Mouse (Mus musculus): ENCODE measurements around the gene Gipc3. TPM values are rescaled to one million over a fixed set of nuclear protein-coding genes. Genes with fewer than 3 reads are reported as not detected.

Gipc3 gene
- polyA plus RNA-seq, 1 experiment = 0.01 TPM

DNA sequence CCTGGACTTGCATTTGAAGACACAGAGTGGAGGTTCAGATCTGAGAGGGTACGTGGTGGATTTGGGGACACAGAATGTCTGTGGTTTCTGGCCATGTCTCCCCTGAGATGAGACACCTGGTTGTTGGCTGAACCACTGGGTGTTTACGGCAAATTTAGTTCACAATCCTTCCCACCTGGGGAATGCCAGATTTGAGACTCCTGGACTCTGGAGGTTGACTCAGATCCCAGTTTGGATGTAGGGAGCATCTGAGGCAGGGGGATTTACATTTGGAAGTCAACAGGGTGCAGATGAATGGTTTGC lies 34.2 kb upstream of the Gipc3 start:
- peaks cover 68% of the 10 kb centered on the region for H3K36me3 ChIP-seq (ENCODE audit: control insufficient read depth)
- peak overlapping the region; percentile 90 for H3K4me3 ChIP-seq (replicated peaks)
- H3K9me3 ChIP-seq (ENCODE audit: control insufficient read depth, low read length) = no peaks in the 10 kb centered on the region
- H3K27me3 ChIP-seq (ENCODE audit: control insufficient read depth) = no peaks in the 10 kb centered on the region
- peaks cover 85% of the 10 kb centered on the region for H3K4me1 ChIP-seq (ENCODE audit: control insufficient read depth)
- no peak for TF ChIP-seq GATA1 (IDR thresholded peaks at IDR 0.05; ENCODE audit: low read length)

DNA sequence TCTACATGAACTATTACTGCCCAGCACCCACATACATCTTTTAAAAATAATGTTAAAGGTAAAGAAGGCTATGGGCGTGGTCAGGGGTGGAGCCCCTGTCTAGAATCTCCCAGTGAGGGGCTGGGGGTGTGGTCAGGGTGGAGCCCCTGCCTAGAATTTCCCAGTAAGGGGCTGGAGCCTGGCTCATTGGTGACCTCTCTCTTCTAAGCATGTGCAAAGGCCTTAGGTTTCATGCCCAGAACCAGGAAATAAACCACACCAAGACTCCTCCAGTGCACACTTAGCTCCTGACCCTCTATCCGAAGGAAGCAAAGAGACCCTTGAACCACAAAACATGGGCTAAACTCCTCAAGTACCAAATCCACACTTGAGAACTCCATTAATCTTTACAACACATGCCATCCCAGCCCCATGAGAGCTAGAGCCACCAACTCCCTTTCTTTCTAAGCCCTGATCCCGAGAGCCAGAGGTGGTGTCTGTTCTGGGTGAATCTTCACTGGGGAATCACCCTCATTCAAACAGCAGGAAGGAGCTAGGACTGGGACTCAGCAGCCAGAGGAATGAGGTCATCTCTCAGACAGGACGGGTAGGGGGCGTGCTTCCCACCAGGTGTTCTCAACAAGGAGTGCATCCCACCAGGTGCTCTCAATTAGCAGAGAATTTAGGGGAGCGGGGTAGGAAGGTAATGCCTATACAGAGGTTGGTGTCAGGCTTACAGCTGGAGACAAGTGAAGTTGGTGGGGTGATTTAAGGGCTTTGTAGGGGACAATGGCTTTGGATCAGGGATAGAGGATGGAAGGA lies 33.7 kb upstream of the Gipc3 start:
- H3K36me3 ChIP-seq (ENCODE audit: control insufficient read depth) = peaks cover 73% of the 10 kb centered on the region
- H3K27me3 ChIP-seq (ENCODE audit: control insufficient read depth) = no peaks in the 10 kb centered on the region
- H3K9me3 ChIP-seq (ENCODE audit: control insufficient read depth, low read length) = no peaks in the 10 kb centered on the region
- H3K4me3 ChIP-seq (replicated peaks) = peak overlapping the region; percentile 90
- H3K4me1 ChIP-seq (ENCODE audit: control insufficient read depth) = peaks cover 85% of the 10 kb centered on the region
- TF ChIP-seq TAL1 (IDR thresholded peaks at IDR 0.05; ENCODE audit: low read length) (no peak), GATA1 (IDR thresholded peaks at IDR 0.05; ENCODE audit: low read length) (no peak)

DNA sequence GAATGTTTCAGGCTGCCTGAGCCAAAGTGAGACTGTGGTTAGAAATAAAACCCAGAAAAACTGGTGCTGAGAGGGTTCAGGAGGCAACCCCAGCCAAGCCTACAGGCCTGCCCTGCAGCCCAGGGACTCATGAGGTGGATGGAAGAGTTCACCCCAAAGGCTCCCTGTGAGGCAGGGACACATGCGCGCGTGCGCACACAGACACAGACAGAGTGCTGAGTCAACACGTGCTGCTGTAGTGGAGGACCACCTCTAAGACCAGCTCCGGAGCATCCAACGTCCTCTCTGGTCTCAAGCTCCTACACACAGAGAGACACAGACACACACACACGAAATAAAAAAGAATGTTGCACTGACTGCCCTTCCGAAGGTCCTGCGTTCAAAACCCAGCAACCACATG lies 32.3 kb upstream of the Gipc3 start:
- Histone ChIP-seq H3K4me1 (ENCODE audit: control insufficient read depth) (peaks cover 75% of the 10 kb centered on the region), H3K36me3 (ENCODE audit: control insufficient read depth) (peaks cover 83% of the 10 kb centered on the region), H3K9me3 (ENCODE audit: control insufficient read depth, low read length) (no peaks in the 10 kb centered on the region), H3K4me3 (replicated peaks) (peak overlapping the region; percentile 90), H3K27me3 (ENCODE audit: control insufficient read depth) (no peaks in the 10 kb centered on the region; the same call in 1 of the 2 replicates)
- no peak for TF ChIP-seq TAL1 (IDR thresholded peaks at IDR 0.05; ENCODE audit: low read length)
- no peak for TF ChIP-seq GATA1 (IDR thresholded peaks at IDR 0.05; ENCODE audit: low read length)

DNA sequence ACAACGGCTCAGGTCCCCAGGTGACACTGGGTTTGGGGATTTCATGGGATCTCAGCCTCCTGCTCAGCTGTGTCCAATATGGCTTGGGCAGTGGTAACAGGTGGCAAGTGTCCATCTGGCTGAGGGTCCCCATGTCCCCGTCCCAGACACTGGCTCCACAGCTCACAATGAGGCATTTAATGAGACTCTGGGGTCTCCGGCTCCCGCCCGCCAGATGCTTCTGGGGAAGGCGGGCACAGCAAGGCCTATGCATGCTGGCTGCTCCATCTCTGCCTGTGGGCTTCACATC lies 24.1 kb upstream of the Gipc3 start:
- H3K9me3 ChIP-seq (ENCODE audit: control insufficient read depth, low read length) = peaks cover 2% of the 10 kb centered on the region; the same call in 1 of the 2 replicates
- no peak for TF ChIP-seq GATA1 (IDR thresholded peaks at IDR 0.05; ENCODE audit: low read length)
- no peak for TF ChIP-seq TAL1 (IDR thresholded peaks at IDR 0.05; ENCODE audit: low read length)
- peaks cover 100% of the 10 kb centered on the region for H3K36me3 ChIP-seq (ENCODE audit: control insufficient read depth)
- no peak overlapping the region for H3K4me3 ChIP-seq (replicated peaks)
- peaks cover 83% of the 10 kb centered on the region for H3K4me1 ChIP-seq (ENCODE audit: control insufficient read depth)
- H3K27me3 ChIP-seq (ENCODE audit: control insufficient read depth) = no peaks in the 10 kb centered on the region; the same call in 1 of the 2 replicates

DNA sequence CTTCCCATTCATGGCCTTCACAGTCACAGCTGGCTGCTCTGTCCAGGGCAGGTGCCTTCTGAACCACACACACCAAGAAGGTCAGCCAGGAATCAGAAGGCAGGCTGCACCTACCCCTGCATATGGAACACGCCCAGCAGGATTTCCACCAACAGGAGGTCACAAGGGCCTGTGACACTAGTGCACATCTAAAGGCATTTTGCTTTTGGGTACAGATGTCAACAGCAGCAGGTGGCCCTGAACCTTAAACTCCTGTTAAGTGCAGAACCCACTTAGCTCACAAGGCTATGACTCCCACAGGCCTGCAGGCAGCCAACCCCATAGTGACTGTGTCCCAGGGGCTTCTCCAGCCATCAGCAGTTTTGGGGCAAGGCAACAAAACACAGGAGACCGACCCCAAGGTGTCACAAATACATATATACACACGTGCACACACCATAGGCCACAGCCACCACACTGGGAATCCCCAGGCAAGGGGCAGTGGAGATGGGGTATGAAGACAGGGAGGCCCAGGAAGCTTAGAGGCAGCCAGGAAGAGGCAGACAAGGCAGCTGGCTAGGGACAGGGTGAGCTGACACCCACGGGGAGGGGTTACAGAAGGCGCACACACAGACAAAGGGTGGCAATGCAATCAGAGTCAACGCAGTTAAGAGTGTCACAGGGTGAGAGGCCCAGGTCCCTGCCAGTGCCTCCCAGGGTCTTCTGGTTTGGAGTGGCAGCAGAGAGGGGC lies 23.6 kb upstream of the Gipc3 start:
- Histone ChIP-seq H3K4me1 (ENCODE audit: control insufficient read depth) (peaks cover 83% of the 10 kb centered on the region), H3K27me3 (ENCODE audit: control insufficient read depth) (no peaks in the 10 kb centered on the region; the same call in 1 of the 2 replicates), H3K4me3 (replicated peaks) (no peak overlapping the region), H3K36me3 (ENCODE audit: control insufficient read depth) (peaks cover 100% of the 10 kb centered on the region), H3K9me3 (ENCODE audit: control insufficient read depth, low read length) (peaks cover 2% of the 10 kb centered on the region; the same call in 1 of the 2 replicates)
- TF ChIP-seq TAL1 (IDR thresholded peaks at IDR 0.05; ENCODE audit: low read length) (no peak), GATA1 (IDR thresholded peaks at IDR 0.05; ENCODE audit: low read length) (no peak)

DNA sequence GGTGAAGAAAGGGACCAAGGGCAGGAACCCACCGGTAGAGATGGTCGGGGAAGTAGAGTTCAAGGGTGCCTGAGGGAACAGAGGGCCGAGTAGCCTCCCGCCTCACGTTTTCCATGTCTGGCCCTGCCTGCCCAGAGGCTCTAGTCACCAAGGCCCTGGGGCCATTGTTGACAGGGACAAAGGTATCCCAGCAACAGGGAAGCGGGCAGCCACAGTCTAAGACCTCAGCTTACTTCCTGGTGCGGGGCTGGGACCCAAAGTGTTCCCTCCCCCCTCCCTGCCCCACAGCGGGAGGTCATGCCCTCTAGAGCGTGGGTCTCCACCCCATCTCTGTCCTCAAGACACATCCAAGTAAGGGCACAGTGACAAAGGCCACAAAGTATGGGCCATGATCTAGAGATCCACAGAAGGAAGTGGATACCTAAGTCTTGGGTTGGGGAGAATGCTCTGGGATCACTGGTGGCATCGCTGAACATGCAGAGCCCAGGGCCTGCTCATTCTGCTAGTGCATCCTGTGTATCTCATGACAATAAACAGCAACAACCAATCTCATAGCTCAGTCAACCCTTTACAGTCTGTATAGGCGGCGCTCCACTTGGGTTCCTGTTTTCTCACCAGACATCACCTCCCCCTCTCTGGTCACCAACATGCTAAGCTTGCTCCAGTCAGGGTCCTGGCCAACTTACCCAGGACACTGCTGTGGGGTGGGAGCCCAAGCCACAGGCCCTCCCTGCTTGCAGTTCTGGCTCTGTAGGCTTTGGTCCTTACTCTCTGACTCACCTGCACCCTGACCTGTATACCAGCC lies 22.8 kb upstream of the Gipc3 start, which contains the start of gene 4930404N11Rik:
Gene 4930404N11Rik (minus strand): TSS at position 145 of the 805 bp plus-strand sequence.
- TF ChIP-seq GATA1 (IDR thresholded peaks at IDR 0.05; ENCODE audit: low read length) = no peak
- TF ChIP-seq TAL1 (IDR thresholded peaks at IDR 0.05; ENCODE audit: low read length) = no peak
- H3K27me3 ChIP-seq (ENCODE audit: control insufficient read depth) = no peaks in the 10 kb centered on the region; the same call in 1 of the 2 replicates
- H3K4me1 ChIP-seq (ENCODE audit: control insufficient read depth) = peaks cover 88% of the 10 kb centered on the region
- peaks cover 100% of the 10 kb centered on the region for H3K36me3 ChIP-seq (ENCODE audit: control insufficient read depth)
- peaks cover 2% of the 10 kb centered on the region; the same call in 1 of the 2 replicates for H3K9me3 ChIP-seq (ENCODE audit: control insufficient read depth, low read length)
- H3K4me3 ChIP-seq (replicated peaks) = peak within 1 kb of the TSS; percentile 21

DNA sequence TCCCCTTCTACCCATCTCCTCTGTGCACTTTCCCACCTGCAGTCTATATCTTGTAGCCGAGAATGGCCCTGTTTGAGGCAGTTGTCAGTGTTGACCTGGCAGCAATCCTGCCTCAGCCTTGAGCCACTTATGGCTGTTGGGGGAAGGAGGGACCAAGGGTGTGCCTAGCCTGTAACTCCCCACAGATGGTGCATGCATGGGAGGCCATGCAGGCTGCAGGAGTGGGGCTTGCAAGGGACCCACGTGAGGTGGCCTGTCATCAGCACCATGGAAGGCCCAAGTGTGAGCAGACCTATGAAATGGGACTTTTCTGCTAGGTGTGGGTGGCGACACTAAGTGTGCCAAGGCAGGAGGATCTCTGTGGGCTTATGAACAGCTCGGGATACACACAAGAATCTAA lies 22.0 kb upstream of the Gipc3 start:
- Histone ChIP-seq H3K4me1 (ENCODE audit: control insufficient read depth) (peaks cover 93% of the 10 kb centered on the region), H3K27me3 (ENCODE audit: control insufficient read depth) (no peaks in the 10 kb centered on the region; the same call in 1 of the 2 replicates), H3K4me3 (replicated peaks) (no peak overlapping the region), H3K36me3 (ENCODE audit: control insufficient read depth) (peaks cover 100% of the 10 kb centered on the region), H3K9me3 (ENCODE audit: control insufficient read depth, low read length) (peaks cover 2% of the 10 kb centered on the region; the same call in 1 of the 2 replicates)
- TF ChIP-seq TAL1 (IDR thresholded peaks at IDR 0.05; ENCODE audit: low read length) (no peak), GATA1 (IDR thresholded peaks at IDR 0.05; ENCODE audit: low read length) (no peak)

DNA sequence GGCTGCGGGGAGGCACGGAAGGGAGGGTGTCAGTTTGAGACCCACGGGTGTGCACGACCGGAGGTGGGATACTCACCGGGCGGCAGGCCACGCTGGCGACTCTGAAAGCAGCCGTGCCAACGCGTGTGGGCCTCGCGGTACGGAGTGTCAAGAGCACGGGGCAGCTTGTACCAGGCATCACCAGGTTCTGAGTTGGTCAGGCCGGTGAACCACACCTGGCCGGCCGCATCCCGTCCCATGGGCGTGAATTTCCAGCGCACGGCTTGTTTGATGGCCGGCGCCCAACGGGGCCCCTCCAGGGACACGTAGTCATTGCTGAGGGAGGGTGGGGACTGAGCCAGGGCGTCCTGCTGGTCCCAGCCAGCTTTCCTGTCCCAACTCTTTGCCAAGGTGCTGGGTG lies 21.6 kb upstream of the Gipc3 start:
- peaks cover 2% of the 10 kb centered on the region; the same call in 1 of the 2 replicates for H3K9me3 ChIP-seq (ENCODE audit: control insufficient read depth, low read length)
- H3K4me1 ChIP-seq (ENCODE audit: control insufficient read depth) = peaks cover 95% of the 10 kb centered on the region
- H3K36me3 ChIP-seq (ENCODE audit: control insufficient read depth) = peaks cover 100% of the 10 kb centered on the region
- no peaks in the 10 kb centered on the region; the same call in 1 of the 2 replicates for H3K27me3 ChIP-seq (ENCODE audit: control insufficient read depth)
- TF ChIP-seq TAL1 (IDR thresholded peaks at IDR 0.05; ENCODE audit: low read length) = no peak
- TF ChIP-seq GATA1 (IDR thresholded peaks at IDR 0.05; ENCODE audit: low read length) = no peak
- peak overlapping the region; percentile 21 for H3K4me3 ChIP-seq (replicated peaks)
